Mouse (Mus musculus): ENCODE data around the gene Gm12666. TPM values are rescaled to one million over a fixed set of nuclear protein-coding genes. Genes with fewer than 3 reads are reported as not detected.
"Not testable (repeated sequence)": the region's sequence is repeated elsewhere in the genome, so short reads cannot be mapped to it uniquely, and the experiment has no call there.

Gene Gm12666
- 1 to 10 TPM; 1.6 to 2.2 TPM for total RNA-seq (2021)
- long read RNA-seq, experiment 1, partial matches to known transcripts = 1 of 1 reads
- long read RNA-seq, experiment 1, other reads (novel, unspliced or antisense) = 0 of 1 reads
- long read RNA-seq, experiment 2 = 0 reads

DNA sequence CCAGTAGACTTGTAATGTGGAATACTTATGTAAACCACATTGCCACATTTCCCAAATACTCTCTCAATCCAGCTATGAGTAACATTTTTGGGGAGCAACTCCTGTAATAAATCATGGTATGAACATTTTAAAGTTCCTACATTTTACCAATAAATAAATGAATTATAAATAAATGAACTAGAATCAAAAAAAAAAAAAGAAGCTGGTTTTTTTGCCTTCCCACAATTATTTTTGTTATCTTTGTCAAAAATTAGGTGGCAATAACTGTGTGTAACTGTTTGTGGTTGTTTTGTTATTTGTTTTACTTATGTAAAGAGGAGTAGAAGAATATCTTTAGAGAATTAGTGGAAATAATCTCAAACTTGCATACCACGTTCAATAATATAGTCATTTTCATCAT is at the start of gene Gm12666:
Gene Gm12666, minus strand, starts transcription at position 101 of the 400 bp plus-strand sequence.
- DNase-seq = not testable (repeated sequence)

DNA sequence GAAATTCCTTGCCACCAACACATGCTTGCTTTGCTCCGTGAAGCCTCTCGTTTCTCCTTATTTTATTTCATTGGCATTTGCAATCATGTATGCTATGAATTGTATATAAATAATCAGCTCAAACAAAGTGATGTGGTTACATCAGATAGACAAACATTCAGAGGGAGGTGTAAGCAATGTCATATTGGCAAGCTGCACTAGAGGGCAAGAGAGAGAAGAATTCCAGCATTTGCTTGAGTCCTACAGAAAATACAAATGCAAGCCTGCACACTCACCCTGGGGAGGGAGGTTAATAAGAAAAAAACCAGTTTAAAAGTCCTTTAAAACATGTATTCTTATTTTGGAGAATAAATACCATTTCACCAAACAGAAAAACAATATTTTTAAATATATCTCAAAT is 34.8 kb upstream of the Gm12666 start:
- DNase-seq = no peak

DNA sequence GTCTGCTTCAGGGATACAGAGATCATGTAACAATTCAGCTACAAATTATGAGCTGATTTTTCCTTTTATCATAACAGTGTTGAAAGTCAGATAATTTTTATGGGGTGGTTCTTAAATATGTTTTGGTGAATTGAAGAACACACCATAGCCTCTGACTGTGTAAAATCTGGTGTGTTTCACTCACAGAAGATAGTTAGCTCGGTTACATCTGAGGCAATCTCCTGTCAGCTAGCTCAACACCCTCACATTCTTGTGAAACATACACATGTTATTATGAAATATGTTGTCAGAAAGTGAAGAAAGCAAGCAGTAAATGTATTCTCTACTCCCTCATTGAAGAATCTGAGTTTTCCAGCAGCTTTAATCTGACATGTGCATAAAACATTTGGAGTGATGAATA is 24.7 kb upstream of the Gm12666 start:
- no peak for DNase-seq

DNA sequence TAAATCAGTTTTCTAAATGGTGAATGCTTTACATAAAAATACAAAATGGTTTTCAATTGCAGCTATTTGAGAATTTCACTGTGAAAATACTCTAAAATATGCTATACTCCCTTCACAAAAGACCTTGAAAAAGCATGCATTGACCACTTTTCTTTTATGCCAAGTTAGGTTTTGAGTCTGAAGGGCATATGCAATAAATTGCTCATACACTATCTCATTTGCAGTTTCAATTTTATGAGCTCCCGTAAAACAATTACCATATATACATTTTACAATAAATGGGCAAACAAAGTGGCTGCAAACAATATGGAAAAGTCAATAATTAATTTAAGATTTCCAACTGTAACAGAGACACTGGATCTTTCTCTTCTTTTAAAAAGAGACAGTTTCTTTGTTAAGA is 38.9 kb downstream of the Gm12666 start:
- no peak for DNase-seq

GRCm38 (mm10) chr4:92147134-92147533 is 44.4 kb downstream of the Gm12666 start, which contains the start of gene Izumo3:
TSS of gene Izumo3 (minus strand) at chr4:92147234.
- no peak for DNase-seq

Other genes with a start within 250 kb of the Gm12666 start
- not detected for gene Izumo3, start 44.5 kb downstream of the Gm12666 start, total RNA-seq (2021)

Data from adrenal gland, postnatal 10 days (tissue).